Mouse (Mus musculus) cerebellum, adult 9-10 months (tissue): Measurements from ENCODE around the gene Slco3a1.

Experiments
- DNase-seq: peaks from one replicate; pipeline ENCODE4 v3.0.0; 2022

The Slco3a1 gene

DNA sequence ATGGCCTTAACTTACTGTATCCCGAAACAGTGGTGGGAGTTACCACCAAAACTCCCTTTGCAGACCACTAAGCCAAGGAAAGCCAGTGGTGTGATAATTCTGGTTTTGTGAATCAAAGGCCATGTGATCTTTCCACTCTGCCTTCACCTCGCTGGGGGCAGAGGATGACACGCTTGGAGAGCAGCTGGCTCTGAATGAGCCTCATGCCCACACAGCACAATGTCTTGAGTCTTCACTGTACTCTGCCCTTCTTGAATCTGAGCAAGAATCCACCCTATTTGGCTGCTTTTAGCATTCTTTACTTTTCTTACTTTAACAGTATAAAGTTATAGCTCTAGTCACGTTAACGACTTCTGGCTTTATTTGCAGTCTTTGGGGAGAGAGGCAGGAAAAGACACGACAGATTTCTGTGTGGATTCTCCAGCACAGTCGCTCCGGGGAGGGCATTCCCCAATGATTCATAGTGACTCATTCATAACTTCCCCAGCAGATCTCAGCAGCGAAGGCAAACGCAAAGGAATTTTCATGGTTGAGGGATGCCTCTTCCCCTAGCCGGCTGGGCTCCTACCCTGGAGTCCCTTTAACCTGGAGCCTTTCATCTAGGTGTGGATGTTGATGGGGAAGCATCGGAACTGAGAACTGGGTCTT lies 178.1 kb downstream of the Slco3a1 start:
- no peak for DNase-seq

DNA sequence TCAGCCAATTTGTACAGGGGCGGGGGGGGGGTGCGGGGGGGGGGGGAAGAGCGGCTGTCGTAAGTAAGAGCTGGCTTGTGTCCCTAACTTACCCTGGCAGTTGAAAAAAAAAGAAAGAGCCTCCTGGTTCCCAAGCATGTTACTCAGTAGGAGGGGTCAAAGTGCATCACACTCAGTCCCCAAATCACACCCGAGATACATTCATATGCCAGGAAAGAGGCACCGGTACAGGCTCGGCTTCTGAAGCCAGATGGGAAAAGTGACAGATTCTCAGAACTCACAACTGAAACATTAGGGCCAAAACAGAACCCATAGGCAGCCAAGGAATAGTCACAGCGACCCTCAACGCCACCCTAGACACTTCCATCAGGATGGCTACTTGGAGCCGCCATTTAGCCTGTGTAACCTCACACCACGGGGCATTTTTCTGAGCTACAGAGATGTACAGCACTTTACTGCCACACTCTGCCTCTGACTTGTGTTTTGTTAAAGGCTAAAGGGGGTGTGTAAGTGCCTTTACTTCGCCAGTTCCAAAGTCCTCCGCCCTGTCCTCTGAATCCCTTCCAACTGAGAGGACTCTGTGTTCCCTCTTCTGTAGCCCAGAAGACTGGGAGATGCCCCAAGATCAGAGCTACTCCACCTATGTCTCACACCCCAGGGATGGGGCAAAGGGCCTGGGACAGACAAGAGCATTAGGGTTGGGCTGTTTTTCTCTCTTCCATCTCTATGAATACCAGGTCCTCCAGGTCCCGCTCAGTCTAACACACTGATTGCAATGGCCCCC lies 179.2 kb downstream of the Slco3a1 start:
- no peak for DNase-seq

DNA sequence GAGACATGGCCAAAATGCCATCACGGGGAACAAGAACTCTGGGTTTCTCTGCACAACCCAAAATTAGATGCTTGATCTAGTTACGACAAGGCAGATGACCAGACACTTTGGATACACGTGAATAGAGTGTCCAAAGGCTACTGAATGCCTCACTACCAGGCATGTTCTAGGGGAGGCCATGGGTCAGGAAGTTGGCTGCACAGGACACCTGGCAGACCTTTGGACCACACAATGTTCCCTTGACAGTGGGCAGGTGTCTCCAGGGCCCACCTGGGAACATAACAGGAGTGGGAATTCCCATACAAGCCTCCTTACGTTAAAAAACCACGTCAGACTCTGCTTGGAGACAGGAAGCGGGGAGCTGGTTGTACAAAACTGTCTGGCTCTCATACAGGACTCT lies 181.5 kb downstream of the Slco3a1 start:
- DNase-seq, result no peak

DNA sequence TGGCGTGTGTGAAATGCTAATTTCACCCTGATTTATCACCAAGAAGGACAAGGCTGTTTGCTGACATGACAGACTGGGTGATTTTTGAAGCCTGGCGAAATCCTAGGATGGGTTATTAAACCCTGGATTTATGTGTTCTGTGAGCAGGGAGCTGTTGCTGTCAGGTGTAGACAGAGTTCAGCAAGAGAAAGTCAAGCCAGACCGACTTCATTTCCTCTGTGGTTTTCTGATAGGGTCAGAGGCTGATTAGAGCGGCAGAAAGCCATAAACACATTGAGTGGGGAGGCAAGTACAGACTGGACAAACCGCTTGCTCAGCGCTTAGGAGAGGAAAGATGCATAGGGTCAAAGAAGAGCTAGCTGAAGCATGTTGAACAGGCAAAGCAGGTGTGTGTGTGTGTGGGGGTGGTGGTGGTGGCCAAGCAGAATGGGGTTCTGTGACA lies 182.4 kb downstream of the Slco3a1 start:
- DNase-seq, result no peak

DNA sequence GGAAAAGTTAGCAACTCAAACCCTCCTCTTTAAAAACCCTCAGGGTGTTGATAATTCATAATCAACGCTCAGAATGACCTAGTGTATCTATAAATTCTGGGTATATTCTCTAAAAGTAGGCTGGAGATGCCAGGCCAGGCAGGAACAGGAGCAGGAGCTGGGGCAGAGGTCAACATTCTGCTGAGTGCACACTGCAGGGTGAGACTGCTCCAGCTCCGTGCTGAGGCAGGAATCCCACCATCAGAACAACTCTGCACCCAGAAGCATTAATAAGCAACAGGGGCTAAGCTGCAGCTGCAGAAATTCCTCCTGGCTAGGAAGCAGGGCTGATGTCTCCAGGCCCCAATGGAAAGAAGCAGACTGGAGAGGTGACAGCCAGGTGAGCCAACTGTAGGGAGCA lies 182.9 kb downstream of the Slco3a1 start:
- DNase-seq, result no peak

DNA sequence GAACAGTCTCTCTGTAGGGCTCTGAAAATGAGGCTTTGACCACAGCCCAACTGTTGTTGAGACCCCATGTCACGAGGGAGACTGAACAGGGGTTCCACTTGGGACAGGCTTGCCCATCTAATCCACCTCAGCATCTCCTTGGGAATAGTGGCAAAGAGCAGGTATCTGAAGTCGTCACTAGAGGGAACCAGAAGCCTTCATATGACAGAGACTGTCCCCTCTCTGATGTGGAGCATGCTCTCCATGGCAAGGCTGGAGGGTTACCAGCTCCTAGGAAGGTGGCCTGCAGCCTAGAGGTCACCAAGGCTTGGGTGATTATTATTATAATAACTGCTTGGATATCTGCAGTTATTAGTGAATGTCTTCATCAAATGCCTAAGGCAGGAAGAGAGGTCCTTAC lies 183.4 kb downstream of the Slco3a1 start:
- peak; percentile 83 for DNase-seq

DNA sequence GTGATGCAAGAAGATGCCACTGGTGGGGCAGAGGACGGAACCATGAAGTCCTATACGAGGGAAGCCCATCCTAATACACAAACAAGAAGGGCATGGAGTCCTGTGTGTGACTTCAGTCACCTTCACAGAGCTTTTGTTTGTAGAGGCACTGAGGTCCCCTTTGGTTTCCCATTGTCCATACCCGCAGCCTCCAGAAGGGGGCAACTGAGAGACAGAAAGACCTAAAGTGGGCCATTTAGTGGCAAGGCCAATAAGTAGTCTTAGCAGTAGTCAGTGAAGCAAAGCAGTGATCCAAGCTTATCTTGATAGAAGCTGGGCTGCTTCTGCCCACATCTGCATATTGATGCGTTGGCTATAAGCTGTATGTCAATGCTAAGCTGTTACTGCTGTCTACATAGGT lies 184.9 kb downstream of the Slco3a1 start:
- DNase-seq, result no peak

DNA sequence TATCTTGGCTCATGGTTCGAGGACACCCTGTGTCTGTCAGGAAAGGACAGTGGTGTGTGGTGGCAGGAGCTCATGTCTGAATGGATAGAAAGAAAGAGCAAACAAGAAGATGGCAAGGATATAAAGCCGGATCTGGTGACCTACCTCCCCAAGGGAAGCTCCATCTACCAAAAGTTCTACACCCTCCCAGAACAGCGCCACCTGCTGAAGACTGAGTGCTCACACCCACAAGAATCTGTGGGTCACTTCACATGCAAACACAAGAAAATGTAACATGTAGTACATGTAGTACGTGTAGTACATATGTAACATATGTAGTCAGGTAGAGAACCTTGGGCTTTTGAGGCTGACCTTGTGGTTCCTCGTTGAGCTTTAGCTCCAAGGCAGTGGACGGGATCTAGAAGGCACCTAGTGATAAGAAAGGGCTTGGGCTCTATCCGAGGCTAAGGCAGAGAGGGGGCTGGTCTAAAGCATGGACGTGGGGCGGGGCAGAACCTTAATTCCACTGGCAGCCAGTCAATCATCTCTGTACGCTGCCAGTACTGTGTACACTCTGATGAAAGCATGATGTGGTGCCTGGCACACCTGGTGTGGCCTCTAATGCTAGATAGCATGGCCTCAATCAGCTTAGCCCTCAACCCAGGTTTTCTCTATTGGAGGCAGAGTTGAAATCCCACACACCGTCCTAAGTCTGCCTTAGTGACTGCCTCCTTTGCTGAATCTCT lies 186.2 kb downstream of the Slco3a1 start:
- DNase-seq, result no peak

DNA sequence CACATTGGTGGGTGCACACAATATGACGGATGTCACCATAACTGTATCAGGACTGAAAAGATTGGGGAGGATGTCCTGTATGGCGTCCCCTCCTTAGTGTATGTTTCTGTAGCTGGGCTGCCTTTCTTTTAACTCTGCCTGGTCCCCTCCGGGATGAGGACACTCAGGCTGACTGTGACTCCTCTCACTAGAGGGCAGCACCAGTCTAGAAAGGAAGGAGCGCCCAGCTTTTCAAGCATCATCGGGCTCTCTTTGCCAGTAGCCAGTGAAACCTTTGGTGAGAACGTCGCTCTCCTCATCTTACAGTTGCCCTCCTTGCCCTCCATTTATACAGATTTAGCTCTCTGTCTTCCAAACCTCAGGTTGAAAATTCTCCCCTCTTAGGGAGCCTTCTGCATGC lies 187.2 kb downstream of the Slco3a1 start:
- peak; percentile 75 for DNase-seq

DNA sequence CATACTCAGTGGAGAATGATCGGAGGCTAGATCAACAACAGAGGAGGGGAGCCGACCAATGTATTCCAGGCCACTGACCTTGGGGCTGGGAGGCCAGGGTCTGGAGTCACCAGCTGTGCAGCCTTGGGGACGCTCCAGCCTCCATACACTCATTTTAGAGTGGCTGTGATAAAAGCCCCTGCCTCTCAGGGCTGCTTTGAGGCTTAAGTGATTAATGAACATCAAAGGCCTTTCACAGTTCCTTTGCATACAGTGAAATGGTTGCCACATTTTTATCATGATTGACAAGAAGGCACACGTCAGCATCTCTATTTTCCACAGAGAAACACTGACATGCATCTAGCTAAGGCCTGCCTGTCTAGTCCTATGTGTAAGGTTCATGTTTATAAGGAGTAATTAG lies 189.0 kb downstream of the Slco3a1 start:
- DNase-seq, result no peak

DNA sequence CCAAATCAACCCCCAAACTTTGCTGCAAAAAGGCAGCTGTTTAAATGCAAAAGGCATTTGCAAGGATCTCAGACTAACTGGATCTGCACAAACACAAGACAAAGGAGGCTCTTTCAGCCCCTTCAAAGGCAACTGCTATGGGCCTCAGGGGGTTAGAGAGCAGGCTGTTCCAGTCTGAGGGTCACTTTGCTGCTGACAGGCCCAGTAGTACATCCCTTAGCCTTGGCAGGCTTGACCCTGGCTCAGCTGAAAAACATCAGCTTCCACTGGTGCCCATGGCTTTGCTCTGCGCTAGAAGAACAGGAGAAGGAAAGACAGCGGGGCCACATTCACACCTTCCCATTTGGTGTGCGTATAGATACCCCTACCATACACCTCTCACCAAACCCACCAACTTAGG lies 189.6 kb downstream of the Slco3a1 start:
- no peak for DNase-seq

DNA sequence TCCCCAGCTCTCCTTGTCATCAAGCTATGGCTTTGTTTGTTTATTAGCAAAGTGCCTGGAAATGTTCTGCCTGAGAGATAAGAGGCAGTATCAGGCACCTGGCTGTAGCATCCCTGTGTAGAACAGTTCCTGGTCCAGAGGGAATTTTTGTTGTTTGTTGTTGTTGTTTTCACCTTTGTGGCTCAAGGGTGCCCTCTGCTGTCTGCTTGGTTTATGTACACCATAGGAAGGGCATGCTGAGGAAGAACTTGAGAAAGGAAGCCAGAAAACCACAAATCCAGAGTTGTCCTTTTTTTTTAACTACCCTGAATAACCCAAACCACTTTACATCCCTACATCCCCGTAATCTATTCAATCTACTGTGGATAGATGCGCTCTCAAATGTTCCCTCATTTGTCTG lies 191.1 kb downstream of the Slco3a1 start:
- no peak for DNase-seq

DNA sequence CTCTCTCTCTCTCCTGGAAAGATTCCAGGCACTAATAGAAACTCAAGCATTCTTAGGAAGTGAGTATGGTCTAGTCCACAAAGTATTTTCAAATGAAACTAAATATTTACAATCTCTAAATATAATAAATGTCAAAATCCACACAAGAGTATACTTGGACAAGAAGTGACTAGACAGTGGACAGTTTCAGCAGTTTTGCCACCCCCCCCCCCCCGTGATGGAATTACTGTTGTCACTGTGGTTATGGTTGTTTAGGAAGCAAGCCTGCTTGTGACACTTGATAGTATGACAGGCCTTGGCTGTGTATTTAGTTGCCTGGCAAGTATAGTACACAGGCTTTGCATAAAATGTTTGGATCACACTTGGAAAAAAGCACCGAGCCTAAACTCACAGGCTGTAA lies 192.9 kb downstream of the Slco3a1 start:
- no peak for DNase-seq

DNA sequence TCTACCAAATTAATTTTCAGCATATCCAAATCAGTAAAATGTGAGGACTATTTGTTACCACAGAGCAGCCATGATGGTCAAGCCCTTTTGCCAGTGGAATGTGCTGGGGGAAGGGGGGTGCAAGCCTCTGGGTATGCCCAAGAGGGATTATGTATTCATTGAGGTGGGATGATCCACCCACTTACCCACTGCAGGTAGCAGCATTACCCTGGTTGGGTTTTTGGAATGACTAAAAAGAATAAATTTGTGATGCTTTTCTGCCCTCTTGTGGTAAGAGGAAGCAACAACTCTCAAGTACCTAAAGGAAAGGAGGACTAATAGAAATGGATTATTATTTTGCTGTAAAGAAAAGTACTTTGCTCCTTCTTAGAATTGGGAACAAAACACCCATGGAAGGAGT lies 197.6 kb downstream of the Slco3a1 start:
- DNase-seq, result peak; percentile 64

DNA sequence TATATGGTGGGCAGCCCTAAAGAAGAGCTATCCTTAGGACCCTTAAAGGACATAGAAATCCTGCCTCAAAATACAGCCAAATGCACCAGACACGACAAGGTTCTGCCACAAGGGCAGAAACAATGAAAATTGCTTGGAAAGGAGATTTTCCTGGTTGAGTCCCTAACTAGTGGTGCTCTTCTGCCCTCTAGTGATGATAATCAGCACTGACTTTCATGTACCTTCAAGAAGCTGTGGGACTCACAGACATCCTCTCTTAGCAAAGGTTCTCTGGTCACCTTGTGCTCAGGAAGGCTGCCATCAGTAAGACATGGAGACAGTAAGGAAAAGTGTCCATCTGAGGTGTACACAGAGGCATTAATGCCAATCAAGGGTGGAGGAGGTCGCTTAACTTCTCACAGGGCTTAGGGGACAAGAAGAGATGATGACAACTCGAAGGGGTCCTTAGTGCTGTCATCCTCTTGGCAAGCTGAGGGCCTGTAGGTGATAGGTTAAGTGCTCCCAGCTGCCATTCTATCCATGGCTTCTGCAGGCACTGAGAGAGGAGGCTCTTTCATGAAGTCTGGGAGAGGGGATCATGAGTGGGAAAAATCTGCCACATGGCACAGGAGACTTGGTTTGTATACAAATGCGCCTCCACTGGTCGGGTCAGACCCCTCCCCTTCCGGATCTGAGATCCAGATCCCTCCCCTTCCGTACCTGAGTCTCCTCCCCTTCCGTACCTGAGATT lies 199.9 kb downstream of the Slco3a1 start:
- peak; percentile 68 for DNase-seq

DNA sequence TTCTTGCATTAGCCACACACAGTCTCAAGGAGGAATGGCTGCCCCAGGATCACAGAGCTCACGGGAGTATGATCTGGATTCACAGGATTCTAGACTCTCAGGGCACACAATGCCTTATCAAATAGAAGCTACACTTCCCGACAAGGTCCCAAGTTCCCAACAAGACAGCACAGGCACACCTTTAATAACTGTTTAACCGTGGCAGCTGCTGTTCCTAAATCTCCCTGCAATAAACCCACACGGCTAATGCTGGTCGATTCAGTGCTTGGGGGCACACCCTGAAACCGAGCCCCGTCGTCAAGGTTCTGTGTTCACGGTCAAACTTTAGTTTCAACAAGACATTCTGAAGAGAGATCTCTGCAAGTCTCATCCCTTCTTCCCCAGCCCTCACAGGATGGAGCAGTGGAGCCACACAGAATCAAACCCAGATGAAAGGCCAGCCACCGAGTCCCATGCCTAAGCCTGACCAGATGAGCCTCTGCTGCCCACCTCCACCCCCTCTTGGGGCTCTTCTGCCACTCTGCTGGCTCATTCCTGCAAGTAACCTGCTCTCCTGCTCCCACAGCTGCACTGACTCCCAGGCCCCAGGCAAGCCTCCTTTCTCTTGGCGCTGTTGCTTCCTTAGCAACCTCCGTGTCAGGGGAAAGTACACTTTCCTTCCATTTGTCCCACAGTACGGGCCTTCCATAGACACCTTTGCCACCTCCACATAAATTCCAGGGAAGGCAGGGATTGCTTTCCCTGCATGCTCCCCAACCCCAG lies 200.7 kb downstream of the Slco3a1 start:
- no peak for DNase-seq

DNA sequence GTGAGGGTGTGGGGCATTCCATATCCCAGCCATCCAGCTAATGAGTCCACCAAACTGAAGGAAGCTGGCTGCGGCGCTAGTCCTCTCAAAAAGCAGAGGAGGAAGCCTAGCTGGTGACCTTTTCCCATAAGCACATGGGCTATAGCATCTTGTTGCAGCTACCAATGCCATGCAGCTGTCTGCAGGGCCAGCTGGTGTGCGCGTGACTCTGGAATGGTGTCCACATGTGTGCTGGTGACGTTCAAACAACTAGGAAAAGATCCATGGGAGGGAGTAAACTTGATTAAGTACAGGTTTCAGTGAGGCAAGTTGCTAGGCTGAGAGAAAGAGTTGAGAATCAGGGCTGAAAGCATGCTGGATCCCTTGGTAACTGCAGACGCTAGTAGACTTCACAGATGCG lies 201.3 kb downstream of the Slco3a1 start:
- no peak for DNase-seq

DNA sequence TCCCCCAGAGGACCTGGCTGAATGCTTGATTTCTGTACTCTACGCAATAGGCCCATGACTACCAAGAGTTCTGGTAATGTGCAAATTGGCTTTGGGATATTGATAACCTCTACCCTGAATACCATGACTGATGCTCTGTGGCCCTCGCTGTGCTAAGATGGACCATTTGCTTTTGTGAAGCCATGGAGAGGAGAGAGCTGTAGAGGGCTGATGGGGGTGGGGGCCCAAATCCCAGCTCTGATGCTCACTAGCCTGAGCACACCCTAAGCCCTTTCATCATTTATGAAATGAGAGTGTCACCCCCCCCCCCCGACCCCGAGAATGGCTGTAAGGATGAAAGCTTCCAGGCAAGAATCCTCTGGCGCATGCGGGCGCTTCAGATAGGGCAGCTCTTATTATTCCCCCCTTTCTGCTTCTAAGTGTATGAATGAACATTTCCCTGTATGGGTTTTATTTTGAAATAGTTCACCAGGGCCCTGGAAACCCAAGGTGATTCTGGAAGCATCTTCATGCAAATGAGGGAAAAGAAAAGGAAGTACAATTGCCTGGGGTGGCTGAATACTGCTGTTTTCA lies 206.2 kb downstream of the Slco3a1 start:
- no peak for DNase-seq

DNA sequence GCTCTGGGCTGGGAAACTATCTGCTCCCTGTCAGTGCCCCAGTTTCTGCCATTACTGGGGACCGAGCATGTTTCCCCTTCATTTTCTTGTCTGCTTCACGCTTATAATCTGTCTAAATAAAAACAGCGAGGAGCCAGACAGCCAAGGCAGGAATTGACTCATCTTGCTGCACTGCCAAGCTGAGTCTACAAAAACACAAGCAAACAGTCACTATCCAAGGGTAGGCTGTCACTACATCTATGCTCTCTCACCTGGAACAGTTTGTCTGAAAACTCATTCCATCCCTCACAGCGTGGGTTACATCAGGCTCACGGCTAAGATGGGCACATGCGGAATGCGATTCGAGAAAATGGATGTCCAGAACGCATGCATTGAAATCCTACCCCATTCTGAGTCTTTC lies 207.6 kb downstream of the Slco3a1 start:
- DNase-seq, result no peak

DNA sequence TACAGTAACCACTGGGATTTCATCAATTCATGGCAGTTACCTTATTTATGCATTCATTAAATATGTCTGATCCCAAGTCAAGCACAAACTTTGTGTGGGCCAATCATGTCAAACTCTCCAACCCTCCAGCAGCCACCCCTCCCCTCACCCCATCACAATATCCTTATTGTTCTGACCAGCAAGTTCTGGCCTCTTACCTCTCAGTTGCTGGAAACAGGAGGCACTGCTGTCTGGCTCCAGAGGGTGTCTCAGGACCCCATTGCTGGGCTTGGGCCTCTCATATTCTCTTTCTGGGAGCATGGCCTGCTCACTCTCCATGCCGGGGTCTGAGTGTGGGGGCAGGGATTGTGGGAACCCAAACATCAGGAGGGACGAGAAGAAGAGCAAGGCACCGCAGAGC lies 208.1 kb downstream of the Slco3a1 start:
- no peak for DNase-seq

DNA sequence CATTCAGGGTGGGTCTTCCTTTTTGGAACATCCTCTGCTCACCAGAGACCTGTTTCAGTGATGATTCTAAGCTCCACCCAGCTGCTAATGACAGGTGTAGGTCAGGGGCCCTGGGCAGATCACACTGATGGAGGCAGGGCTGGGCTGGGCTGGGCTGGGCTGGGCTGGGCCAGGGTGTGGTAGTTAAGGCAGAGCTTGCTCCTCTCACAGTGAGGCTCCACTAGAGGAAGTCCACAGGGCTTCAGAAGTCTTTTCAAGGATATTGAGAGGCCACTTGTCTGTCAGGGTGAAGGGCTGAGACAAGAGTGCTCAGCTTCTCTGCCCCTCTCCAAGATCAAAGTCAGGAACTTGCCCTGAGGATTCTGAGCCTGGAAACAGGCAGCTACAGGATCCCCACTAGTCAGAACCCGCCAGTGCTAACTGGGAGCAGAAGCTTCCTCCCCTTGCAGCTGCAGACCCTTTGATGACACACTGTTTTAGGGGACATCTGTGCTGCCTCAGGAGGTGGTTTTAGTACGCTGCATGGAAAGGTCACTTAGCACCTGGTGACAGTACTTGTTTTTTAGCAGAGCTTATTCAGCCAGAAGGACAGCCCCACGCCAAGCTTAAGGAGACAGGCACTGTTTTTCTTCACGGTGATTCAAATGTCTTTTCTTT lies 213.3 kb downstream of the Slco3a1 start:
- DNase-seq, result no peak
